Mouse (Mus musculus) limb, embryonic 10.5 days (tissue): Measurements from ENCODE around the gene Adamts14. TPM values are rescaled to one million over a fixed set of nuclear protein-coding genes. Genes with fewer than 3 reads are reported as not detected.

Source experiments
- DNase-seq: peaks from one replicate; pipeline ENCODE4 v3.0.0-alpha.2; 2017; ENCODE audit warnings: low spot score
- H3K27ac ChIP-seq: fragments of 300-500 bp; sonication (generic); 2 replicates; pipeline ENCODE4 v1.5.1; 2016; ENCODE audit warnings: mild to moderate bottlenecking
- H3K27me3 ChIP-seq: fragments of 300-500 bp; sonication (generic); 2 replicates; pipeline ENCODE4 v1.6.1; 2016; ENCODE audit warnings: low read depth, mild to moderate bottlenecking; ENCODE audit not compliant: poor library complexity, severe bottlenecking
- H3K36me3 ChIP-seq: fragments of 300-500 bp; sonication (generic); 2 replicates; pipeline ENCODE4 v1.6.1; 2016; ENCODE audit warnings: mild to moderate bottlenecking, moderate library complexity
- H3K4me1 ChIP-seq: fragments of 300-500 bp; sonication (generic); 2 replicates; pipeline ENCODE4 v1.6.1; 2016
- H3K4me3 ChIP-seq: fragments of 300-500 bp; sonication (generic); 2 replicates; pipeline ENCODE4 v1.5.1; 2016; ENCODE audit warnings: mild to moderate bottlenecking, moderate library complexity
- H3K9me3 ChIP-seq: fragments of 300-500 bp; sonication (generic); replicated peaks from 2 replicates; pipeline ENCODE4 v1.6.1; 2016; ENCODE audit warnings: mild to moderate bottlenecking
- WGBS: fragments of 180-500 bp; shearing (Covaris S2); methylation state at CpG from one replicate; pipeline ENCODE4 v1.1.7; 2016; 5-methylcytosine and 5-hydroxymethylcytosine counted together
- polyA plus RNA-seq: library from polyadenylated mRNA; unstranded; fragments of >200 nt; fragmentation: Nextera tagmentation; extraction: Ambion mirVana; gene quantifications from 2 replicates; pipeline ENCODE4 v1.2.1, GENCODE M21; 2016

Gene Adamts14
- polyA plus RNA-seq, 1 experiment from 2014 or later: 0.48 TPM

DNA sequence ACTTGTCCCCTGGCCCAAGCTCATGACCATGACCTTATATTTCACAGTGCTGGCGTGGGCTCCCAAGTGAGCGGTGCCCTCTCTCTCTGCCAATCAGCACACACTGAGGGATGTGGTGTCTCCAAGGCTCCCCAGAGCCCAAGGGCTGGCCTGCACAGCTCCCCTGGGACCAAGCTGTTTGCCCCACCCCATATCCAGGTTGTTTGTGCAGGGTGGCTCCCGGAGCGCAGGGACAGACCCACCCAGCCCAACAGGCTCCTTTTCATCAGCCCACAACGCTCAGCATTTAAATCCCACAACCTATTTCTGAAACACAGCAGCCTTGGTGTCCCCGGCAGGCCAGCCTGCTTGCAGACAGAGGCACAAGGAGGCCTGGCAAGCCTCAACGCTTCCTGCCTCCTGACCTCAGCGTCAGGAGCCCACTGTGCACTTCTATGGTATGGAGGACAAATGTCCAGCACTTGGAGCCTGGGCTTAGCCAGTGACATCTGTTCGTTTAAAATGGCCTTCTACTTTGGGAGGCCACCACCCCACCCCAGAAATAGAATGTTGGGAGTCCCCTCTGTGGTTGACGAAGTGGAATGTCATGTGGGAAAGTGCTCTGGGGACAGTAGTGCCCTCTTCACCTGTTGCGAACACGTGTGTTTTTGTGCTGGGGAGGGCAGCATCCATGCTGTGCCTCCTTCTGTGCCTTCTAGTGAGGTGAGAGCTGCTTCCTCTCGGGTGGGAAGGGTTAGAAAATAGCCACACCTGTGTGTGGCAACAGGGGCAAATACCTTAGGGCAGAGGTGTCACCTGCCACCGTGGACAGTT is 32.9 kb downstream of the Adamts14 start:
- Histone ChIP-seq H3K27me3 (no peaks in the 10 kb centered on the region), H3K4me1 (peaks cover 29% of the 10 kb centered on the region; the same call in 1 of the 2 replicates), H3K9me3 (peaks cover 4% of the 10 kb centered on the region; the same call in 1 of the 2 replicates), H3K36me3 (no peaks in the 10 kb centered on the region), H3K4me3 (no peak overlapping the region), H3K27ac (no peak overlapping the region)
- no peak for DNase-seq
- 74% methylated on average over 14 of the region's 14 CpGs for WGBS

DNA sequence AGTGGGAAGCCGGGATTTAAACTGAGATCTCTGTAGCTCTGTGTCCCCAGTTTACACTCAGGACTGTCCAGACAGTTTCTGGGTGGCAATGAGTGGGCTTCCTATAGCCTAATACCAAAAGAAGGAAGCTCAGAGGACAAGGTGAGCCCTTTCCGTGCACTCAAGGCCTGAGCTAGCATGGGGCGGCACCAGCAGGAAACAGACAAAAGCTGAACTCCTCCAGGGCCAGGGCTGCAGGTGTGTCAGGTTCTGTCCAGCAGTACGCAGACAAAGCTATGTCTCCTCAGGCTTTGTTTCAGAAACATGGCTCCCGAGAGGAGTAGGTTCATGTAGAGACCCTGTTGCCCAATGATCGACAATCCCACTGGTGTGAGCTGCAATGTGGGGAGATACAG is 35.9 kb downstream of the Adamts14 start:
- 84% methylated on average over 6 of the region's 6 CpGs for WGBS
- H3K27ac ChIP-seq: no peak overlapping the region

DNA sequence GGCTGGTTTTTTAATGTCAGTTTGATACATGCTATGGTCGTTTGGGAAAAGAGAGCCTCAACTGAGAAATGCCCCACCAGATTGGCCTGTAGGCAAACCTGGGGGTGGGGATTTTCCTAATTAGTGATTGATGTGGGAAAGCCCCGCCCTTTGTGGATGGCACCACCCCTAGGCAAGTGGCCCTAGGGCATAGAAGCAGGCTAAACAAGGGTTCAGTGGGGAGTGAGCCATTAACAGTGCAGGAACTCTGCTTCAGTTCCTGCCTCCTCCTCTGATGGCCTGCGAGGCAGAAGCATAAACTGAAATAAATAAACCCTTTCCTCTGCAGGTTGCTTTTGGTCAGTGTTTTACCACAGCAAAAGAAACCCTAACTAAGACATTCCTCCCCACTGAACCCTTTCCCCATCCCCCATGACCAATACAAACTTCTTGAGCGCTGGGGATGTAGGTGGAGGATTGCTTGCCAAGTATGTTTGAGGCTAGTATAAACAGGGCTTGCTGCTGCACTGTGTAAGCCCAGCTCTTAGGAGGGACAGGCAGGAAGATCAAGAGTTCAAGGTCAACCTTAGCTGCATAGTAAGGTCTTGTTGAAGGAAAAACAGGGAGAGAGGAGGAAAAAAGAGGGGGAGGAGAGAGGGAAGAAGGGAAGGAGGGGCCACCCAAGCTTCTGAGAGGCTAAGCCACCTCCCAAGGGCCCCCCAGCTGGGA is 36.4 kb downstream of the Adamts14 start:
- Histone ChIP-seq H3K4me1 (peaks cover 31% of the 10 kb centered on the region; the same call in 1 of the 2 replicates), H3K4me3 (no peak overlapping the region), H3K27me3 (no peaks in the 10 kb centered on the region), H3K9me3 (peaks cover 4% of the 10 kb centered on the region; the same call in 1 of the 2 replicates), H3K36me3 (no peaks in the 10 kb centered on the region), H3K27ac (no peak overlapping the region)
- no peak for DNase-seq
- 61% methylated on average over 4 of the region's 4 CpGs for WGBS

More for the DNA sequence above, 35.9 kb downstream of the Adamts14 start:
- H3K27me3 ChIP-seq: no peaks in the 10 kb centered on the region
- H3K9me3 ChIP-seq: peaks cover 4% of the 10 kb centered on the region; the same call in 1 of the 2 replicates
- H3K4me1 ChIP-seq: peaks cover 36% of the 10 kb centered on the region; the same call in 1 of the 2 replicates
- H3K36me3 ChIP-seq: no peaks in the 10 kb centered on the region
- DNase-seq: no peak
- no peak overlapping the region for H3K4me3 ChIP-seq

DNA sequence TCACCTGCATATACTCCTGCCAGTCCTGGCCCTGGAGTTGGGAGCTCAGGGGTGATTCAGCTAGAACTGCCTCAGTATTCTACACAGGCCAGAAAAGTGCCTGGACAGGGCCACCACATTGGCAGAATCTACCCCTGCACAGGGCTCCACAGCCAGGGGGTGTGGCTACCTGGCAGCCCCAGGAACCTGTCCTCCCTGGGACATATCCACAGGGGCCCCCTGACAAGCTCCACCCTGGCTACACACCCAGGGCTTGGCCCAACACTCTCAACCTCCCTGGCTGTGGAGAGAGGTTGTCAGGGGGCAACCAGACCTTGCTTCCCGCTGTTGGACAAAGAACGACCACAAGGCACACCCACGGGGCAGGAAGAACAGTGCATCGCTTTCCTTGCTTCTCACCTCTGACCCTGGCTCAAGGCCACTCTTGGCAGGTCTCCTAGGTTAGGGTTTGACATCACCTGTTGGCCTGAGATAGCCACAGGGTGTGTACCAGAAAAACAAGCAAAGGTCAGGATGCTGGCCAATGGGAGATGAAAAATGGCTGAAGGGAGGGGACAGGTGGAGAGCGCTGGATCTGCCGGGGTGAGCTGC is 37.5 kb downstream of the Adamts14 start:
- Histone ChIP-seq H3K27me3 (no peaks in the 10 kb centered on the region), H3K4me3 (no peak overlapping the region), H3K9me3 (peaks cover 4% of the 10 kb centered on the region; the same call in 1 of the 2 replicates), H3K4me1 (peaks cover 26% of the 10 kb centered on the region; the same call in 1 of the 2 replicates), H3K36me3 (no peaks in the 10 kb centered on the region), H3K27ac (no peak overlapping the region)
- WGBS: 94% methylated on average over 6 of the region's 6 CpGs
- DNase-seq: no peak

DNA sequence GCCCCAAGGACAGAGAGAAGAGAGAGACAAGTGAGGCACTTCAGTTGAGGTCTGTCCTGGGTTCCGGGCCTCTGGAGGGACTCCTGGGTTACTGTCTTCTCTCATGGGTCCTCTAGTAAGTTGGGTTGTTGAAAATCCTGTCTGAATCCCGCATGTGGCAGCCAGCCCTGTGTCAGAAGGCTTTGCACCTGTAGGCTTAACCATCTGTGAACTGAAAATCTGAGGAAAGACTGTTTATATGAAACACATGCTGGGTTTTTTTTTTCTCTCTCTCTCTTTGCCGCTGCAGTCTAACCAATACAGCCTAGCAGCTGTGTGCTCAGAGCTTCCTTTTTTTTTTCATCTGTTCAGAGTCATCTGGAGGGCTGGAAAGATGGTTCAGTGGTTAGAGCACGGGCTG is 38.9 kb downstream of the Adamts14 start:
- peaks cover 19% of the 10 kb centered on the region; the same call in 1 of the 2 replicates for H3K4me1 ChIP-seq
- no peaks in the 10 kb centered on the region for H3K27me3 ChIP-seq
- H3K9me3 ChIP-seq: peaks cover 4% of the 10 kb centered on the region; the same call in 1 of the 2 replicates
- WGBS: 69% methylated on average over 4 of the region's 4 CpGs
- H3K36me3 ChIP-seq: no peaks in the 10 kb centered on the region
- H3K4me3 ChIP-seq: no peak overlapping the region
- DNase-seq: peak; percentile 43
- no peak overlapping the region for H3K27ac ChIP-seq

DNA sequence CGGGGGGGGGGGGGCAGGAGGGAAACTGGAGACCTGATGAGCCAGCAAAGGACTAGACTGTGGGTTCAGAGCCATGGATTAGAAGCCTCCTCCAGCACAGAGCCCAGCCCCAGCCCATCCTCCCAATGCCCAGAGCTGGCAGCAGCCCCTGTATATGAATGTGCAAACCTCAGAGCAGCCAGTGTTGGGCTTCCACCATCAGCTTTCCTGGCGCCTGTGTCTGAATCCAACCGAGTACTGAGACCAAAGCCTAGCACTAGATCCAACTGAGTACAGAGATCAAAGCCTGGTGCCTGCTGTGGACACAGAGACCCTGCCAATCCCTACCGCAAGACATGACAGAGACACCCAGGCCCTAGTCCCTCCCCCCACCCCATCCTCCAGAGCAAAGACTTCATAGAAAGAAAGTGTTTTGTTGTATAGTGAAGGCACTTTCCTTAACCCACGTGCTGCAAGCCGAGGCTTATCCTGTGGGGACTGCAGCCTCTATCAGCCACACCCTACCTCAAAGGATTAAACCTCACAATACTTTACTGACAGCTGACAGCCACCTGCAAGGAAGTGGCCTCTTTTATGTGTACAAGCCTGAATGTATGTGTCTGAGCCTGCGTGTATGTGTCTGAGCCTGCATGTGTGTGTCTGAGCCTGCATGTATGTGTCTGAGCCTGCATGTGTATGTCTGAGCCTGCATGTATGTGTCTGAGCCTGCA is 40.2 kb downstream of the Adamts14 start:
- Histone ChIP-seq H3K4me3 (no peak overlapping the region), H3K4me1 (peaks cover 19% of the 10 kb centered on the region; the same call in 1 of the 2 replicates), H3K9me3 (no peaks in the 10 kb centered on the region), H3K36me3 (no peaks in the 10 kb centered on the region), H3K27me3 (no peaks in the 10 kb centered on the region), H3K27ac (no peak overlapping the region)
- no peak for DNase-seq
- WGBS: 51% methylated on average over 7 of the region's 7 CpGs

DNA sequence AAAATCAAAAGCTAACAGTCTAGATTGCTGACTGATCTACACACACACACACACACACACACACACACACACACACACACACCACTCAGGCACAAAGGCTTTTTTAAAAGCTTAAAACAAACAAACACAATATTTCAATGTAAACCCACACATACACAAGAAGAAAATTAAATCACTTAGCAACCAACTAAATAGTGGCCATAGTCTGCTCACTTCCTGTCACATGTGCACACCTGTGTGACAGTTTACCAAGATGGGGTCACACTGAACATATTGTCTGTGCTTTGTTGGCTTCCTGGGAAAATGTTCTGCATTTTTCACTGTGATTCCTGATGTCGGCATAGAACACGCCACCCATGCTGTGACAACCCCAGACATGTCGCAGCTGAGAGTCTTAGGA is 41.5 kb downstream of the Adamts14 start:
- Histone ChIP-seq H3K4me1 (peaks cover 16% of the 10 kb centered on the region), H3K4me3 (no peak overlapping the region), H3K36me3 (no peaks in the 10 kb centered on the region), H3K9me3 (no peaks in the 10 kb centered on the region), H3K27me3 (no peaks in the 10 kb centered on the region), H3K27ac (no peak overlapping the region)
- no peak for DNase-seq
- WGBS: 89% methylated on average over 3 of the region's 3 CpGs

DNA sequence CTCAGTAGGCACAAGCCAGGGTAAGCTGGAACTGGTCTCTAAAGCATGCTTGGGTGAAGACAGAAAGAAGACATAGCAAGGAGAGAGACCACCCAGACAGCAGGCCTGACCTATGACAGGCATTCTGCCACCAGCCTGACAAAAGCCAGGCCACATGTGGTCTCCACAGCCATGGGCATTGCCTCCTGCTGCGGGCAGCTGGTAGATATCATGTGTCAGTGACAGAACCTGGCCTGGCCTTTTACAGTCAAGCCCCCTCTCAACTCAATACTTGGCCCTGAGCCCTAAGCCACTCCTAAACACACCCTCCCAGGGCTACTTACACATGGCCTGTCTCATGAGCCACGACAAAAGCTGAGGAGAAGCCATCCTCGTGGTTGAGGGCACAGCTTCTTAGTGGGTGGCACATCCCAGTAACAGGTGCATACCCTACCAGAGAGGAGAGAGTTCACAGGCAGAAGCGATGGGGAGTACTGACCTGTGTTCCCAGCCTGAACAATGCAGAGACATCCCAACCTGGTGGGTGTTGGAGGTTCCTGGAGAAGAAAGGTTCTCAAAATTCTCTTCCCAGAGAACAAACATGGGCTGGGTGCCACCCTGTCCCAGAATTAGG is 46.3 kb downstream of the Adamts14 start:
- Histone ChIP-seq H3K27ac (no peak overlapping the region), H3K4me1 (peaks cover 7% of the 10 kb centered on the region), H3K9me3 (no peaks in the 10 kb centered on the region), H3K27me3 (no peaks in the 10 kb centered on the region), H3K36me3 (no peaks in the 10 kb centered on the region), H3K4me3 (no peak overlapping the region)
- WGBS: 65% methylated on average over 4 of the region's 4 CpGs
- no peak for DNase-seq

DNA sequence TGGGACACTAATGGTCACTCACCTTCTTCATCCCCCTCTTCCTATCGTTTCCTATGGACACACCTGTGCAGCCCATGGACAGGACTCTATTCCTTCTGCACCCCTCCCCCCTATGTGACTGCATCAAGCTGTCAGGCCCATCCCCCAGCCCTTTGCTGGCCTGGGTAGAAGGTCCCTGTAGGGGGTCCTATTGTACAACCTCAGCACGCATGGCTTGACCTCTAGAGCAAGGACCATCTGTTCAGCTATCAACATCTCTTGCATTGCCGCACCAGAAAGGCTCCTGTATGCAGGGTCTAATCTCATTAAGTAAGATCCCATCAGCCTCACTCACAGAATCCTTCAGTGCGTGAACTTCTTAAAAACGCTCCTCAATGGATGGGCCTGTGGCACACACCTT is 47.5 kb downstream of the Adamts14 start:
- WGBS: 81% methylated on average over 5 of the region's 5 CpGs

DNA sequence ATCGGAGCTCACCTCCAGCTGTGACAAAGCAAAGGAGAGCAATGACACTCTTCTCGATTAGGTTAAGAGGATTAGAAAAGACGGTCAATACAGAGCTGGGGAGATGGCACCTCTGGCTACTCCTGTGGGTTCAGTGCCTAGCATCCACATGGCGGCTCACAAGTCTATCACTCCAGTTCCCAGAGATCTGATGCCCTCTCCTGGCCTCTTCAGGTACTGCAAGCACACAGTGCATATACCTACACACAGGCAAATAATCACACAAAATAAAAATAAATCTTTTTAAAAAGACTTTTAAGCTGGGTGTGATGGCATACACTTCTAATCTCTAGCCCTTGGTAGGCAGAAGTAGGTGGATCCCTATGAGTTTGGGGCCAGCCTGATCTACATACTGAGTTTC is 53.9 kb downstream of the Adamts14 start:
- WGBS: 93% methylated on average over 4 of the region's 4 CpGs
- Histone ChIP-seq H3K36me3 (no peaks in the 10 kb centered on the region), H3K27ac (no peak overlapping the region), H3K9me3 (0 out of 2 replicates have a peak, but pooled peaks cover 1% of the 10 kb centered on the region), H3K27me3 (no peaks in the 10 kb centered on the region), H3K4me3 (no peak overlapping the region), H3K4me1 (no peaks in the 10 kb centered on the region)
- no peak for DNase-seq

More for the DNA sequence above, 47.5 kb downstream of the Adamts14 start:
- Histone ChIP-seq H3K4me1 (peaks cover 7% of the 10 kb centered on the region), H3K27ac (no peak overlapping the region), H3K36me3 (no peaks in the 10 kb centered on the region), H3K4me3 (no peak overlapping the region), H3K9me3 (no peaks in the 10 kb centered on the region), H3K27me3 (no peaks in the 10 kb centered on the region)
- no peak for DNase-seq

DNA sequence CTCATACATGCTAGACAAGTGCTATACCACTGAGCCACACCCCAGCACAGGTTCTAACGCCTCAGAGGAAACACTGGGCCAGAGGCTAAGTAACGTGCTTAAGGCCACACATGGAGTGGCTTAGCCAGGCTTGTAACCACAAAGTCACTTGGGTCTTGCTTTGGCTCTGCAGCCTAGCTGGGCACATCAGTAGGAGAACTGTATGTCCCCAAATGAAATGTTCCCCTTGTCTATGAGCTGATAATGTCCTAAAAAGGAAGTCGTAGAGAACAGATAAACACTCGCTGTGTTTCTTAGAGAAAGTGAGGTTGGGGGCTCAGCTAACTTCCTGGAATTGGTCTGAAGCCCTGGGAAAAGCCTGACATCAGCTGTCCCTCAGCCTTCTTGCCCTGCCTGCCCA is 57.1 kb downstream of the Adamts14 start:
- DNase-seq: no peak
- peaks cover 11% of the 10 kb centered on the region for H3K4me1 ChIP-seq
- 92% methylated on average over 4 of the region's 4 CpGs for WGBS
- H3K9me3 ChIP-seq: 0 out of 2 replicates have a peak, but pooled peaks cover 1% of the 10 kb centered on the region
- H3K36me3 ChIP-seq: no peaks in the 10 kb centered on the region
- H3K4me3 ChIP-seq: no peak overlapping the region
- H3K27ac ChIP-seq: no peak overlapping the region
- peaks cover 20% of the 10 kb centered on the region for H3K27me3 ChIP-seq

DNA sequence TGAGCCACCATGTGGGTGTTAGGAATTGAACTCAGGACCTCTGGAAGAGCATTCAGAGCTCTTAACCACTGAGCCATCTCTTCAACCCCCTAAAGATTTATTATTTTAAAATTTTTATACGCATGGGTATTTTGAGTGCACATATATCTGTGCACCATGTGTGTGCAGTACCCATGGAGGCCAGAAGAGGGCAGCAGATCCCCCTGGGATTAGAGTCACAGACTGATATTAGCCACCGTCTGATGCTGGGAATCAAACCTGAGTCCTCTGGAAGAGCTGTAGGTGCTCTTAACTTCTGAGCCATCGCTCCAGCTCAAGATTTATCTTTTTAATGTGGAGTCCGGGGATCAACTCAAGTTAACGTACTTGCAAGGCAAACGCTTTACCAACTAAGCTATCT is 57.6 kb downstream of the Adamts14 start:
- no peak overlapping the region for H3K4me3 ChIP-seq
- H3K27me3 ChIP-seq: peaks cover 22% of the 10 kb centered on the region
- DNase-seq: no peak
- H3K27ac ChIP-seq: no peak overlapping the region
- 96% methylated on average over 6 of the region's 6 CpGs for WGBS
- peaks cover 11% of the 10 kb centered on the region for H3K4me1 ChIP-seq
- no peaks in the 10 kb centered on the region for H3K36me3 ChIP-seq
- H3K9me3 ChIP-seq: 0 out of 2 replicates have a peak, but pooled peaks cover 1% of the 10 kb centered on the region
